Mouse (Mus musculus) C2C12 (cell line): ENCODE measurements around the gene Cd302.

Experiments
- CTCF ChIP-seq: IDR thresholded peaks from one replicate; pipeline ENCODE4 v1.5.1; 2011; ENCODE audit not compliant: control insufficient read depth, insufficient read depth, insufficient read length
- MAX ChIP-seq: IDR thresholded peaks from one replicate; pipeline ENCODE4 v1.6.1; 2011; ENCODE audit warnings: mild to moderate bottlenecking, control low read depth

- no peak for TF ChIP-seq CTCF
- no peak for TF ChIP-seq MAX
Observed at GRCm38 (mm10) chr2:60288606-60289005, 4.3 kb upstream of the Cd302 start.
